Mouse (Mus musculus) erythroblast, embryonic 14.5 days (primary cell): ENCODE results near the gene Mrps12.

Source experiments
- GATA1 ChIP-seq: IDR thresholded peaks from 2 replicates; pipeline ENCODE4 v1.6.1; 2012; ENCODE audit warnings: low read length, inconsistent platforms, mixed read lengths
- TAL1 ChIP-seq: IDR thresholded peaks from 3 replicates; pipeline ENCODE4 v1.6.1; 2012; ENCODE audit warnings: low read length, inconsistent platforms, mixed read lengths

DNA sequence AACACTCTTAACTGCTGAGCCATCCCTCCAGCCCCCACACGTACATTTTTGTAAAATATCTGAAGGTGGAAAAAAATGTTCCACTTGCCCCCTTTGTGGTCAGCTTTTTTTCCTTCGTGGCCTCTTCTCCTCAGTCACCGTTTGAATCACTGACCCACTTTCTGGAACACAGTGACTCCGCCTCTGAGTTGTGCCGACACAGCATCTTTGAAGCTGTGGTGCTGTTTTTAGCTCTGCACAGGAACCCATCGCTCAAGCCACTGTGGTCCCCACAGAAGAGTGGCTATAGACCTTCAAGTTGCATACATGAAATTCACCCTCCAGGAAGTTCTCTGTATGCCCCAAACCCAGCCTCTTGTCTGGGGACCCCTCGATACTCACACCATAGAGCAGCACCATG is 39.2 kb upstream of the Mrps12 start:
- TF ChIP-seq TAL1, result no peak
- TF ChIP-seq GATA1, result no peak
